Mouse (Mus musculus) stomach, embryonic 15.5 days (tissue): ENCODE data around the gene Pip4k2c. TPM values are rescaled to one million over a fixed set of nuclear protein-coding genes. Genes with fewer than 3 reads are reported as not detected.
"Not testable (repeated sequence)": the region's sequence is repeated elsewhere in the genome, so short reads cannot be mapped to it uniquely, and the experiment has no call there.

Source experiments
- ATAC-seq: fragments of 200-750 bp; cut with Nextera tagmentation; 2 replicates; pipeline ENCODE4 v1.8.0; 2017; ENCODE audit warnings: low read depth, moderate number of reproducible peaks, moderate TSS enrichment; ENCODE audit not compliant: insufficient read depth, low FRiP score
- H3K27ac ChIP-seq: fragments of 300-500 bp; sonication (generic); 2 replicates; pipeline ENCODE4 v1.5.1; 2015; ENCODE audit warnings: mild to moderate bottlenecking, inconsistent platforms
- H3K27me3 ChIP-seq: fragments of 300-500 bp; sonication (generic); replicated peaks from 2 replicates; pipeline ENCODE4 v1.6.1; 2015; ENCODE audit warnings: inconsistent platforms
- H3K36me3 ChIP-seq: fragments of 300-500 bp; sonication (generic); 2 replicates; pipeline ENCODE4 v1.6.1; 2015; ENCODE audit warnings: inconsistent platforms
- H3K4me1 ChIP-seq: fragments of 300-500 bp; sonication (generic); 2 replicates; pipeline ENCODE4 v1.6.1; 2015; ENCODE audit warnings: inconsistent platforms
- H3K4me2 ChIP-seq: fragments of 300-500 bp; sonication (generic); 2 replicates; pipeline ENCODE4 v1.6.1; 2015; ENCODE audit warnings: mild to moderate bottlenecking, inconsistent platforms
- H3K4me3 ChIP-seq: fragments of 300-500 bp; sonication (generic); replicated peaks from 2 replicates; pipeline ENCODE4 v1.5.1; 2015; ENCODE audit warnings: inconsistent platforms
- H3K9ac ChIP-seq: fragments of 300-500 bp; sonication (generic); 2 replicates; pipeline ENCODE4 v1.6.1; 2015; ENCODE audit warnings: inconsistent platforms
- H3K9me3 ChIP-seq: fragments of 300-500 bp; sonication (generic); 2 replicates; pipeline ENCODE4 v1.6.1; 2016; ENCODE audit warnings: inconsistent platforms
- WGBS: fragments of 180-500 bp; shearing (Covaris S2); methylation state at CpG from one replicate; pipeline ENCODE4 v1.1.7; 2015; 5-methylcytosine and 5-hydroxymethylcytosine counted together
- polyA plus RNA-seq: library from polyadenylated mRNA; unstranded; fragments of >200 nt; fragmentation: Nextera tagmentation; extraction: Ambion mirVana; gene quantifications from 2 replicates; pipeline ENCODE4 v1.2.1, GENCODE M21; 2015

The Pip4k2c gene
- polyA plus RNA-seq, 1 experiment from 2014 or later, result 29.9 TPM

GRCm38 (mm10) chr10:127152556-127152955 lies 58.8 kb downstream of the Pip4k2c start:
- H3K36me3 ChIP-seq, H3K27ac ChIP-seq, H3K4me1 ChIP-seq, ATAC-seq, H3K9ac ChIP-seq, H3K9me3 ChIP-seq, H3K4me2 ChIP-seq, H3K4me3 ChIP-seq, H3K27me3 ChIP-seq: not testable (repeated sequence)
- 85% methylated on average over 10 of the region's 10 CpGs for WGBS

GRCm38 (mm10) chr10:127151233-127151632 lies 60.2 kb downstream of the Pip4k2c start:
- not testable (repeated sequence) for H3K9me3 ChIP-seq, H3K4me1 ChIP-seq, H3K4me2 ChIP-seq, H3K36me3 ChIP-seq, ATAC-seq, H3K27ac ChIP-seq, H3K4me3 ChIP-seq, H3K27me3 ChIP-seq, H3K9ac ChIP-seq
- 87% methylated on average over 3 of the region's 3 CpGs for WGBS

GRCm38 (mm10) chr10:127150471-127150872 lies 60.9 kb downstream of the Pip4k2c start:
- Histone ChIP-seq H3K27ac (no peak overlapping the region), H3K9ac (no peak overlapping the region), H3K9me3 (no peaks in the 10 kb centered on the region), H3K4me3 (no peak overlapping the region), H3K27me3 (no peaks in the 10 kb centered on the region), H3K4me2 (no peak overlapping the region), H3K4me1 (no peaks in the 10 kb centered on the region), H3K36me3 (no peaks in the 10 kb centered on the region)
- no peak for ATAC-seq
- 78% methylated on average over 4 of the region's 4 CpGs for WGBS

GRCm38 (mm10) chr10:127147135-127147534 lies 64.2 kb downstream of the Pip4k2c start:
- no peak for ATAC-seq
- no peak overlapping the region for H3K4me3 ChIP-seq
- no peaks in the 10 kb centered on the region for H3K4me1 ChIP-seq
- 80% methylated on average over 6 of the region's 6 CpGs for WGBS
- no peak overlapping the region for H3K9ac ChIP-seq
- H3K4me2 ChIP-seq, result no peak overlapping the region
- no peak overlapping the region for H3K27ac ChIP-seq
- H3K36me3 ChIP-seq, result no peaks in the 10 kb centered on the region
- no peaks in the 10 kb centered on the region for H3K27me3 ChIP-seq
- no peaks in the 10 kb centered on the region for H3K9me3 ChIP-seq

Other genes starting within 250 kb of the Pip4k2c start
- 57.0 and 63.2 TPM in 2 replicates for gene Ctdsp2, start 232.9 kb downstream of the Pip4k2c start, polyA plus RNA-seq
- gene Avil, start 210.9 kb downstream of the Pip4k2c start, polyA plus RNA-seq, result 0.52 and 0.60 TPM in 2 replicates
- 79.9 and 85.2 TPM in 2 replicates for gene Tsfm, start 180.7 kb downstream of the Pip4k2c start, polyA plus RNA-seq
- gene Mettl1, start 170.2 kb downstream of the Pip4k2c start, polyA plus RNA-seq, result 54.3 and 55.2 TPM in 2 replicates
- gene Eef1akmt3, start 170.1 kb downstream of the Pip4k2c start, polyA plus RNA-seq, result 1.1 and 1.5 TPM in 2 replicates
- 0.17 and 0.32 TPM in 2 replicates for gene Cyp27b1, start 163.3 kb downstream of the Pip4k2c start, polyA plus RNA-seq
- gene March9, start 151.4 kb downstream of the Pip4k2c start, polyA plus RNA-seq, result 0.79 and 1.2 TPM in 2 replicates
- 1,443 and 1,450 TPM in 2 replicates for gene Cdk4, start 148.1 kb downstream of the Pip4k2c start, polyA plus RNA-seq
- gene Tspan31, start 141.3 kb downstream of the Pip4k2c start, polyA plus RNA-seq, result 154 and 163 TPM in 2 replicates
- gene Agap2, start 136.3 kb downstream of the Pip4k2c start, polyA plus RNA-seq, result 0.28 and 0.67 TPM in 2 replicates
- 100 and 108 TPM in 2 replicates for gene Os9, start 90.5 kb downstream of the Pip4k2c start, polyA plus RNA-seq
- gene B4galnt1, start 46.4 kb downstream of the Pip4k2c start, polyA plus RNA-seq, result 29.4 and 31.4 TPM in 2 replicates
- gene Slc26a10, start 30.9 kb downstream of the Pip4k2c start, polyA plus RNA-seq, result 1.1 and 1.3 TPM in 2 replicates
- gene Arhgef25, start 21.5 kb downstream of the Pip4k2c start, polyA plus RNA-seq, result 65.9 and 69.9 TPM in 2 replicates
- 90.4 and 106 TPM in 2 replicates for gene Dtx3, start 15.9 kb downstream of the Pip4k2c start, polyA plus RNA-seq
- 5.6 and 6.2 TPM in 2 replicates for gene Kif5a, start 51.8 kb upstream of the Pip4k2c start, polyA plus RNA-seq
- 161 and 169 TPM in 2 replicates for gene Dctn2, start 54.8 kb upstream of the Pip4k2c start, polyA plus RNA-seq
- 18.6 and 19.4 TPM in 2 replicates for gene Mbd6, start 77.4 kb upstream of the Pip4k2c start, polyA plus RNA-seq
- 109 and 110 TPM in 2 replicates for gene Mars, start 100.2 kb upstream of the Pip4k2c start, polyA plus RNA-seq
- gene Arhgap9, start 110.4 kb upstream of the Pip4k2c start, polyA plus RNA-seq, result 5.6 and 6.3 TPM in 2 replicates
- gene Gli1, start 130.4 kb upstream of the Pip4k2c start, polyA plus RNA-seq, result 9.1 and 10.1 TPM in 2 replicates
- gene Inhbe, start 142.8 kb upstream of the Pip4k2c start, polyA plus RNA-seq, result 0.05 TPM in 1 of 2 replicates, not detected in the other
- 0.27 TPM in 2 replicates for gene Inhbc, start 158.8 kb upstream of the Pip4k2c start, polyA plus RNA-seq
- 26.5 and 34.1 TPM in 2 replicates for gene R3hdm2, start 168.7 kb upstream of the Pip4k2c start, polyA plus RNA-seq